Mouse (Mus musculus): ENCODE data around the gene Gm10065.

DNA sequence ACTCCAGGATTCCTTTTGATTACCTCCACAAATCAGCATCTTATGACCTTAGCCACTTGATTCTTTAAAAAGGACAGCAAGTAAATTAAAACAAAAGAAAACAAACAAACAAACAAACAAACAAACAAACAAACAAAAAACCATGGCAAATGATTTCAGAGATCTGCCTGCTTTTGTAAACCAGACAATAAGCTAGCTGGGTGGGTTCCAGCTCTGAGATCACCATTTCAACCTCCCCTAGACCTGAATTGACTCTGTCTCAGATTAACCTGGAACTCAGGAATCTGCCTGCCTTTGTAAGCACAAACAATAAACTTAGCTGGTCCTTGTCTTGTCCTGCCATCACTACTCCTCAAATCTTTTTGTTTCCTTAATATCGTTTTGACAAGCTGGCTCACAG lies 7.6 kb upstream of the Gm10065 start:
- TF ChIP-seq CTCF (IDR thresholded peaks at IDR 0.05): no peak
- TF ChIP-seq EP300 (IDR thresholded peaks at IDR 0.05): no peak

Data from lung, postnatal 0 days (tissue).